Mouse (Mus musculus) bone marrow macrophage, adult 2 months (primary cell): Measurements from ENCODE around the gene Sh3d21.

Experiments used
- CTCF ChIP-seq: IDR thresholded peaks from 2 replicates; pipeline ENCODE4 v1.5.1; 2012; ENCODE audit warnings: low read depth, mild to moderate bottlenecking, low read length, moderate library complexity
- POLR2A ChIP-seq: IDR thresholded peaks from 2 replicates; pipeline ENCODE4 v1.6.1; 2012; ENCODE audit warnings: mild to moderate bottlenecking, low read depth, low read length, borderline replicate concordance

- TF ChIP-seq POLR2A (no peak), CTCF (no peak)
These were observed 38.4 kb upstream of the Sh3d21 start for GRCm38 (mm10) chr4:126201514-126202302.
